Mouse (Mus musculus): Measurements from ENCODE around the gene Eef1g. TPM values are rescaled to one million over a fixed set of nuclear protein-coding genes. Genes with fewer than 3 reads are reported as not detected.
A peak's percentile ranks its signal among the peaks of the same experiment; 100 is the strongest.

Eef1g gene
- total RNA-seq, 2 experiments from 2014 or later: 357 to 371 TPM

- DNase-seq: peak; percentile 74
These were observed 61.0 kb downstream of the Eef1g start for GRCm38 (mm10) chr19:9027795-9028194.

Other genes starting within 250 kb of the Eef1g start
- 10 to 100 TPM; 62.4 to 66.3 TPM for gene Slc3a2, start 243.7 kb upstream of the Eef1g start, total RNA-seq (2021)
- gene Wdr74, start 231.2 kb upstream of the Eef1g start, total RNA-seq (2021): 10 to 100 TPM; 30.3 to 31.1 TPM
- gene 1700092M07Rik, start 226.3 kb upstream of the Eef1g start, total RNA-seq (2021): not detected
- 10 to 100 TPM; 43.4 to 48.5 TPM for gene Stx5a, start 225.6 kb upstream of the Eef1g start, total RNA-seq (2021)
- 10 to 100 TPM; 82.1 to 86.1 TPM for gene Nxf1, start 210.0 kb upstream of the Eef1g start, total RNA-seq (2021)
- 100 to 1,000 TPM; 121 to 133 TPM for gene Tmem223, start 196.0 kb upstream of the Eef1g start, total RNA-seq (2021)
- gene Tmem179b, start 192.6 kb upstream of the Eef1g start, total RNA-seq (2021): 10 to 100 TPM; 16.6 to 17.1 TPM
- 10 to 100 TPM; 12.1 to 12.5 TPM for gene Taf6l, start 180.6 kb upstream of the Eef1g start, total RNA-seq (2021)
- 10 to 100 TPM; 71.2 to 80.6 TPM for gene Polr2g, start 168.5 kb upstream of the Eef1g start, total RNA-seq (2021)
- 1 to 10 TPM; 2.4 to 2.5 TPM for gene Zbtb3, start 164.5 kb upstream of the Eef1g start, total RNA-seq (2021)
- gene Ttc9c, start 147.7 kb upstream of the Eef1g start, total RNA-seq (2021): 10 to 100 TPM; 20.9 to 22.8 TPM
- 10 to 100 TPM; 53.5 to 56.0 TPM for gene Hnrnpul2, start 147.0 kb upstream of the Eef1g start, total RNA-seq (2021)
- not detected for gene AC129217.1, start 137.3 kb upstream of the Eef1g start, total RNA-seq (2021)
- gene Bscl2, start 129.6 kb upstream of the Eef1g start, total RNA-seq (2021): 10 to 100 TPM; 26.2 to 27.5 TPM
- under 1 TPM in 1 of 2 experiments, not detected in 1; 0.16 TPM for gene Gng3, start 127.8 kb upstream of the Eef1g start, total RNA-seq (2021)
- gene Lrrn4cl, start 116.3 kb upstream of the Eef1g start, total RNA-seq (2021): 1 to 10 TPM; 2.4 to 2.5 TPM
- 100 to 1,000 TPM; 112 to 125 TPM for gene Ubxn1, start 95.5 kb upstream of the Eef1g start, total RNA-seq (2021)
- gene Uqcc3, start 86.1 kb upstream of the Eef1g start, total RNA-seq (2021): 10 to 100 TPM; 39.4 to 41.2 TPM
- gene Lbhd1, start 83.3 kb upstream of the Eef1g start, total RNA-seq (2021): 1 to 10 TPM; 2.1 to 5.6 TPM
- not detected for gene Gm49403, start 83.1 kb upstream of the Eef1g start, total RNA-seq (2021)
- gene 1810009A15Rik, start 78.2 kb upstream of the Eef1g start, total RNA-seq (2021): 10 to 100 TPM; 23.7 to 24.9 TPM
- gene Gm49416, start 78.1 kb upstream of the Eef1g start, total RNA-seq (2021): 1 to 10 TPM; 2.3 to 3.6 TPM
- gene Ints5, start 74.0 kb upstream of the Eef1g start, total RNA-seq (2021): 10 to 100 TPM; 16.3 to 17.1 TPM
- gene Ganab, start 69.0 kb upstream of the Eef1g start, total RNA-seq (2021): 10 to 100 TPM; 80.9 to 83.7 TPM
- 10 to 100 TPM; 36.0 to 38.0 TPM for gene B3gat3, start 46.7 kb upstream of the Eef1g start, total RNA-seq (2021)
- gene Rom1, start 37.7 kb upstream of the Eef1g start, total RNA-seq (2021): 1 to 10 TPM; 3.1 to 3.2 TPM
- gene Eml3, start 37.5 kb upstream of the Eef1g start, total RNA-seq (2021): 10 to 100 TPM; 15.4 to 16.6 TPM
- 10 to 100 TPM; 62.5 to 63.8 TPM for gene Mta2, start 25.2 kb upstream of the Eef1g start, total RNA-seq (2021)
- gene Tut1, start 13.2 kb upstream of the Eef1g start, total RNA-seq (2021): 1 to 10 TPM; 8.3 to 9.6 TPM
- gene Ahnak, start 22.2 kb downstream of the Eef1g start, total RNA-seq (2021): 100 to 1,000 TPM; 303 to 328 TPM
- gene Scgb1a1, start 120.9 kb downstream of the Eef1g start, total RNA-seq (2021): not detected
- 10 to 100 TPM; 13.2 to 16.4 TPM for gene Asrgl1, start 168.6 kb downstream of the Eef1g start, total RNA-seq (2021)

Data from heart, postnatal 4 days (tissue).